Mouse (Mus musculus) lung, postnatal 0 days (tissue): ENCODE results near the gene Gm7951. TPM values are rescaled to one million over a fixed set of nuclear protein-coding genes. Genes with fewer than 3 reads are reported as not detected.
"Not testable (repeated sequence)": the region's sequence is repeated elsewhere in the genome, so short reads cannot be mapped to it uniquely, and the experiment has no call there.

Source experiments
- ATAC-seq: fragments of 200-750 bp; cut with Nextera tagmentation; 2 replicates; pipeline ENCODE4 v1.8.0; 2017; ENCODE audit warnings: moderate library complexity
- DNase-seq: peaks from one replicate; pipeline ENCODE4 v3.0.0-alpha.2; 2016; ENCODE audit warnings: low spot score
- H3K27ac ChIP-seq: fragments of 300-500 bp; sonication (generic); 2 replicates; pipeline ENCODE4 v1.5.1; 2014; ENCODE audit warnings: antibody characterized with exemption, mild to moderate bottlenecking, low read length, mixed read lengths
- H3K27me3 ChIP-seq: fragments of 300-500 bp; sonication (generic); replicated peaks from 2 replicates; pipeline ENCODE4 v1.6.1; 2014; ENCODE audit warnings: low read length, mixed read lengths; ENCODE audit not compliant: insufficient read depth
- H3K36me3 ChIP-seq: fragments of 300-500 bp; sonication (generic); 2 replicates; pipeline ENCODE4 v1.6.1; 2014; ENCODE audit warnings: low read length, mixed read lengths; ENCODE audit not compliant: insufficient read depth
- H3K4me1 ChIP-seq: fragments of 300-500 bp; sonication (generic); 2 replicates; pipeline ENCODE4 v1.6.1; 2014; ENCODE audit warnings: antibody characterized with exemption, low read depth, low read length, mixed read lengths; ENCODE audit not compliant: insufficient read depth
- H3K4me2 ChIP-seq: fragments of 300-500 bp; sonication (generic); replicated peaks from 2 replicates; pipeline ENCODE4 v1.6.1; 2014; ENCODE audit warnings: low read depth, mild to moderate bottlenecking, low read length, moderate library complexity, mixed read lengths
- H3K4me3 ChIP-seq: fragments of 300-500 bp; sonication (generic); 2 replicates; pipeline ENCODE4 v1.5.1; 2014; ENCODE audit warnings: low read depth, low read length
- H3K9ac ChIP-seq: fragments of 300-500 bp; sonication (generic); replicated peaks from 2 replicates; pipeline ENCODE4 v1.6.1; 2014; ENCODE audit warnings: low read depth, mild to moderate bottlenecking
- H3K9me3 ChIP-seq: fragments of 300-500 bp; sonication (generic); 2 replicates; pipeline ENCODE4 v1.6.1; 2016; ENCODE audit warnings: low read length, mixed read lengths
- WGBS: fragments of 180-500 bp; shearing (Covaris S2); extraction: QIAGEN DNeasy Blood & Tissue Kit; methylation state at CpG from one replicate; pipeline ENCODE4 v1.1.7; 2014; 5-methylcytosine and 5-hydroxymethylcytosine counted together
- polyA plus RNA-seq: library from polyadenylated mRNA; unstranded; fragments of >200 nt; fragmentation: Nextera tagmentation; extraction: Ambion mirVana; gene quantifications from 2 replicates; pipeline ENCODE4 v1.2.1, GENCODE M21; 2015

Gm7951 gene
- polyA plus RNA-seq = not detected in 2 replicates

- H3K4me3 ChIP-seq, H3K36me3 ChIP-seq, H3K9me3 ChIP-seq, H3K4me1 ChIP-seq, H3K4me2 ChIP-seq, DNase-seq, H3K27ac ChIP-seq, ATAC-seq, H3K9ac ChIP-seq, H3K27me3 ChIP-seq: not testable (repeated sequence)
- no CpG with 5 or more reads among the region's 2 CpGs for WGBS
Measured at GRCm38 (mm10) chr14:42117269-42117668, at the start of gene Gm7951. Gene Gm7951, minus strand, starts transcription at chr14:42117369.

DNA sequence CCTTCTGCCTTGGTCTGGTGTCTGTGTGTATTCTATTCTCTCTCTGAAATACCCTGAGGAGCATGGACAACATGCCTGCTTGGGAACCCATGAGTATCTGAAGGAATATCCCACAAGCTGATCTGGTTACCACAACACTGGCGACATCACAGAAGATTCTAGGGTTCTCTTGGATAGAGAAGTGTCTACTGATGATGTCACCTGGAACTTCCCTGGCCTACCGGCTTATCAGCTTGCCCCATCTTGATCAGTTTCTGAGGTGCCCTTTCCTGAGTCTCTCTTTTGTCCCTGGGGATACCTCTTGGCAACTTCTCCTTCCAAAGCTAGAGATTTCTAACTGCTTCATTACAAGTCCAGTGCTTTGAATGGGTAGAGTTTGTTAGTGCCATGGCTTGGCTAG is 45.4 kb upstream of the Gm7951 start, which contains the start of gene Gm17027:
TSS of gene Gm17027 (minus strand) at position 101 of the 400 bp plus-strand sequence.
- H3K4me1 ChIP-seq, H3K36me3 ChIP-seq, H3K4me3 ChIP-seq, H3K9ac ChIP-seq, H3K9me3 ChIP-seq, H3K27me3 ChIP-seq, H3K4me2 ChIP-seq, DNase-seq, H3K27ac ChIP-seq, ATAC-seq: not testable (repeated sequence)
- WGBS = 90% methylated on average over 1 of the region's 2 CpGs

- not testable (repeated sequence) for H3K4me3 ChIP-seq, H3K36me3 ChIP-seq, H3K4me1 ChIP-seq, ATAC-seq, H3K27me3 ChIP-seq, H3K9me3 ChIP-seq, H3K9ac ChIP-seq, DNase-seq, H3K4me2 ChIP-seq, H3K27ac ChIP-seq
- WGBS = 81% methylated on average over 6 of the region's 8 CpGs
Measured at GRCm38 (mm10) chr14:42134571-42134970, 17.4 kb upstream of the Gm7951 start.

DNA sequence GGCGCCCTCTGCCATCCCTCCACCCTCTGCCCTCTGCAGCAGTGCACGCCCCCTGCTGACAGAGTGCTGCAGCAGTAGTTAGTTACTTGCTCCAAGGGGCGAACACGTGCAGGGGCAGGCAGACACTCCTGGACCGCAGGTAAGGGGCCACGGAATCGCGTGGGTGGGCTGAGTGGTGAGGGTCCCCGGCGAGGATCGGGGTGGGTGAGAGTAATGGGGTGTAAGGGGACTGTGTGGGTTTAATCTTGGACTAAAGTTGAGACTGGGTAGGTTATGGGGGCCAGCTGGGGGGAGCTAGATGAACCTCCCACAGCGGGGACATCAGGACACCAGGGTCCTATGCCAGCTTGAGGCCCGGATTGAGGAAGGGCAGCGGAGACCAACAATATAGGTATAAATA is 16.6 kb upstream of the Gm7951 start:
- H3K27me3 ChIP-seq, H3K9me3 ChIP-seq, H3K4me2 ChIP-seq, H3K36me3 ChIP-seq, DNase-seq, ATAC-seq, H3K9ac ChIP-seq, H3K4me1 ChIP-seq, H3K27ac ChIP-seq, H3K4me3 ChIP-seq: not testable (repeated sequence)
- WGBS = 53% methylated on average over 9 of the region's 14 CpGs

Other genes with a start within 250 kb of the Gm7951 start
- gene Gm7980, start 210.1 kb downstream of the Gm7951 start, polyA plus RNA-seq = not detected in 2 replicates
- not detected in 2 replicates for gene 1700049E17Rik1, start 192.4 kb downstream of the Gm7951 start, polyA plus RNA-seq
- gene 1700024B05Rik, start 173.4 kb downstream of the Gm7951 start, polyA plus RNA-seq = not detected in 2 replicates
- gene Gm6401, start 149.4 kb downstream of the Gm7951 start, polyA plus RNA-seq = not detected in 2 replicates
- not detected in 2 replicates for gene Gm3543, start 134.0 kb downstream of the Gm7951 start, polyA plus RNA-seq
- gene Gm17027, start 45.3 kb upstream of the Gm7951 start, polyA plus RNA-seq = not detected in 2 replicates
- gene Gm3573, start 73.4 kb upstream of the Gm7951 start, polyA plus RNA-seq = not detected in 2 replicates
- not detected in 2 replicates for gene Gm17026, start 142.7 kb upstream of the Gm7951 start, polyA plus RNA-seq
- gene Gm9611, start 180.0 kb upstream of the Gm7951 start, polyA plus RNA-seq = not detected in 2 replicates
- not detected in 2 replicates for gene Gm7995, start 192.8 kb upstream of the Gm7951 start, polyA plus RNA-seq